Mouse (Mus musculus) MN1 (cell line): Measurements from ENCODE around the gene Rftn1.
A peak's percentile ranks its signal among the peaks of the same experiment; 100 is the strongest.
"Not testable (repeated sequence)": the region's sequence is repeated elsewhere in the genome, so short reads cannot be mapped to it uniquely, and the experiment has no call there.

Experiments
- DNase-seq: peaks from one replicate; pipeline ENCODE4 v3.0.0-alpha.2; 2016; ENCODE audit warnings: low spot score

The Rftn1 gene

GRCm38 (mm10) chr17:50127045-50127813, 63.2 kb downstream of the Rftn1 start:
- DNase-seq = no peak

DNA sequence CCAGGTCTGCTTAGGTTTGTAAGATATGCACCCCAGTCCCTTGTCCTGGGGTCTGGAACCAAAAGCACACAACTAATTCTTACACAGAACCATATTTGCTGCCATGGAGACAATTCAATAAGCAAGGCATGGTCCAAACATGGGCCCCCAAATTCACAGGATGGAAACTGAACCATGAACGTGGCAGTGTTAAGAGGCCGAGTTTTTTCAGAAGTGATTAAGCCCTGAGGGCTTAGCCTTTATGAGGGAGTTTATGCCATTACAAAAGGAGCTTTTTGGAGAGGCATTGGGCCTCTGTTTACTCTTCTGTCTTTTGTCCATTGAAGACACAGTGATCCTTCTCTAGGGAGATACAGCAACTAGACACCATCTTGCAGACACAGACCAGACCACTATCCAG, 63.9 kb downstream of the Rftn1 start:
- DNase-seq = no peak

DNA sequence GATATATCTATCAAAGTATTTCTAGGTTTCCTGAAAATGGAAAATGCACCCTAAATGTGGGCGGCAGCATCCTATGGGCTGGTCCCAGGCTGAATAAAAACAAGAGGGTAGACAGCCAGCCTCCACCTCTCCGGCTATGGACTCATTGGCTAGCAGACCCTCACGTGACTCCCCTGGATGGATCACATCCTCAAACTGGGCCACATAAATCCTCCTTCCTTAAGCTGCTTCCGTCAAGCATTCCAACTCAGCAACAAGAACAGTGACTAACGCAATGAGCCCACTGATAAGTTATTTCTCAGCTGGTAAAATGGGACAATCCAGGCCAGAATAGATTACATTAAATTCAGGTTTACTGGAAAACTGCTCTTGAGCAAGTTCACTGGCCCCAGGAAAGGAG, 64.6 kb downstream of the Rftn1 start:
- DNase-seq = no peak

- no peak for DNase-seq
Observed at GRCm38 (mm10) chr17:50125245-50125798, 65.2 kb downstream of the Rftn1 start.

- no peak for DNase-seq
Observed at GRCm38 (mm10) chr17:50124708-50125107, 65.8 kb downstream of the Rftn1 start.

- no peak for DNase-seq
Observed at GRCm38 (mm10) chr17:50122555-50122954, 67.9 kb downstream of the Rftn1 start.

DNA sequence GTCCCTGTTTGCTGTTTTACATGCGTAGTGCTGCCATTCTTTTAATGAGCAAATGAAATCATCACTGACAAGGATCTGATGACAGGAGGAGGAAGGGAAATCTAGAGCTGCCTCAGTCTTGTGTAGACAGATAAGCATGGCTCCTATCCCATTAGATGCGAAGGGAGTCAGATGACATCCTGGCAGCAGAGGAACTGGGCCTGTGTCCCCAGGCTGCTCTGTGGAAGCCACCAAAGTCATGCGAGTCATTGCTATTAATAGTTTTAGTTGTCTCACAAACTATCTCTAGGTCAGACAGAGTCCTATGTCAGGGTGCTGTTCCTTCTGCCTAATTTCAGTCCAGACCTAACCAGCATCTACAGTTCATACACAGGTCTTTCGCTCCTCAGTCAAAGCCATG, 70.4 kb downstream of the Rftn1 start:
- DNase-seq = no peak

DNA sequence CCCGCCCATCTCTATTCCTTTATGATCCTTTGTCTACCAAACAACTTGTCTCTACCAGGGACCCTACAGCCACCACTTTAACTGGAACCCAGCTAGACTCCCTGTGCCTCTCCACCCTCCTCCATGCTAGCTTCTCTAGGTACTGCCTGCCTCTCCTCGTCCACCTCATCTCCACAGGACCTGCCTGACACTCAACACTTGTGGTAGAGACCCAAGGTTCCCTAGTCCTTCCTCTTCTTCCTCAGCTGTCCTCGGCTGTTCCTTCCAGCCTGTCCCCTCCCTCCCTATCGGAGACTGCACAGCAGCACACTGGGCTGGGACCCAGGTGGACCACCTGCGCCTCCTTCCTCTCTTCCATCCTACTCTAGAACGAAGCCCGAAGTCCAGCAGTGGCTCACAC, 73.0 kb downstream of the Rftn1 start:
- DNase-seq = no peak

DNA sequence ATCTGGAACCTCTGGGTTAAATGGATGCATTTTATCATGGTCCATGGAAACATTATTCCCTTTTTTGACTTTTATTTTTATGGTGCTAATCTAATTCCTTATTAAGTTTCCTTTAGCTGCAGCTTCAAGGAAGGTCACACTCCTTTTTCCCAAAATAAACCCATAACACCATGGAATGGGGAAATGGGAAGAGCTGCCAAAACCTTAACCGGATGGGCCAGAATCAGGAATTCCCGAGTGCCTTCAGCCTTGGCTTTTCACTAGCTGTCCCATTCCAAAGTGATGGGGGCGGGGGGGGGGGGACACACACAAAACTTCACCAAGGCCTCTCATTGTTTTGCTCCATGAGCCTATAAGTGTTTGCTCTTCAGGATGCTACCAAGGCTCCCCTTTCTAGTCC, 73.5 kb downstream of the Rftn1 start:
- DNase-seq = peak; percentile 16

- DNase-seq = not testable (repeated sequence)
Observed at GRCm38 (mm10) chr17:50116401-50116800, 74.1 kb downstream of the Rftn1 start.

- not testable (repeated sequence) for DNase-seq
Observed at GRCm38 (mm10) chr17:50115716-50116115, 74.8 kb downstream of the Rftn1 start.

- DNase-seq = no peak
Observed at GRCm38 (mm10) chr17:50114659-50115058, 75.8 kb downstream of the Rftn1 start.

DNA sequence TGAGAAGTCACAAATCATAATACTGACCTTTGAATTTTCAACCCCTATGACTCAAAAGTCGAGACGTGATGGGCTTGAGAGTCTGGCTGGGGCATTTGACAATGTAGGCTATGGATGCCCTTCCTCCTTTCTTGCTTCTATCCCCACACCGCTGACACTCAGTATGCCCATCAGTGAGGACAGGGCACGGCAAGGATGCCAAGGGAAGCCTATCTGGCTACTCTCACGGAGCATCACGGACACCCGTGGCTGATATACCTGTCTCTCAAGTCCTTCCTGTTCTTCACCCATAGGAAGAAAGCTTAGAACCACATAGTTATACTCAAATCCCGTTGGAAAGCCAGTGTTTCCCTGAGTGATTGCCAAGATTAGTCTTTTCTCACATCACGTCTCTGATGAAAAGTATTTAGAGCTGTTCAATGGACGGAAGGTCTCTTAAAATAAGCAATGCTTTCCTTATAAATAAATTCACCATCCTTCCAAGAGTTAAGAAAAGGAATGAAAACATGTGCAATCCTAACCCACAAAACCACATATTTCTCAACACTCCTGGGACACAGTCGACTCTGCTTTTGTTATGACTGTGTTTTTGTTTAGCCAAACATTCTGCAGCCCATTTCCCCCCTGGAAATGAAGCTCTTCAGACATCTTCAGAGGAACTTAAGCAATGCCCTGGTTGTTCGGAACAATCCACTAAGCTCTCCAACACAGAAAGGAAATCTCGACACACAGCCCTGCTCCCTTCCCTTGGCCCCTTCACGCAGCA, 79.6 kb downstream of the Rftn1 start:
- DNase-seq = no peak

DNA sequence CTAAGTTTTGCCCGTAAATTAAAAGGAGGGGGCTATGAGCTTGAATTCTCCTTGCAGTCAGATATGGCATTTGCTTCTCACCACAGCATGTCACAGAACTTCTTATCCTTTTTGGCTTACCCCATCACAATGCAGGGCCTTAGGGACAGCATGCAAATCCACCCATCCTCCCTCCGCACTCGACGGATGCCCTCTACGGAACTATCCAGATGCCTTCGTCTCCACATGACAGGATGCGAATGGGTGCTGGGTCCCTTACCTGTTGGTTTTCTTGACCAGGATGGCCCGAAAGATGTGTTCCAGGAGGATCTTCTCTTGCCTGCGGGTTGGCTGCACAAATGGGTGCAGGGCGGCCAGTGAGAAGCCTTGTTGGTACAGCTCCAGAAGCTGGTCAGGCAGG, 83.7 kb downstream of the Rftn1 start:
- DNase-seq = no peak

- DNase-seq = no peak
Observed at GRCm38 (mm10) chr17:50104131-50104530, 86.3 kb downstream of the Rftn1 start.

DNA sequence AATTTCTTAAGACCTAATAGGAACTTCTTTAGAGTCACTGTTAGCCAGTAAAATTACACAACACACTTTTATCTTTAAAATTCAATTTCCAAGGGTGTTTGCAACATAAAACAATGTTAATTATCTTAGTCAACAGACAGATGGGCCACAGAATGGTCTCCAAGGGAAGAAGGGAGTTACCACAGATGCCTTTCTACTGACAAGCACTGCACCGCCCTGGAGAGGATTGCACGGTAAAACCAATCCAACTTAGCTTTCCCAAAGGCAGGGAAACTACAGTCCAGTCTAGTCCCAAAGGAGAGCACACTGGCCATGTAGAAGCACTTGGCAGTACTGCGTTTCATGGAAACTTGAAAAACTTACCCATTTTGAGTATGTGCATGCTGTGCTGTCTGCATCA, 89.1 kb downstream of the Rftn1 start:
- DNase-seq = no peak

GRCm38 (mm10) chr17:50100070-50100469, 90.4 kb downstream of the Rftn1 start:
- DNase-seq = no peak

GRCm38 (mm10) chr17:50099378-50099777, 91.1 kb downstream of the Rftn1 start:
- DNase-seq = no peak

GRCm38 (mm10) chr17:50098297-50098696, 92.2 kb downstream of the Rftn1 start:
- DNase-seq = no peak

GRCm38 (mm10) chr17:50097831-50098230, 92.6 kb downstream of the Rftn1 start:
- DNase-seq = no peak

GRCm38 (mm10) chr17:50096305-50096704, 94.2 kb downstream of the Rftn1 start:
- DNase-seq = no peak

DNA sequence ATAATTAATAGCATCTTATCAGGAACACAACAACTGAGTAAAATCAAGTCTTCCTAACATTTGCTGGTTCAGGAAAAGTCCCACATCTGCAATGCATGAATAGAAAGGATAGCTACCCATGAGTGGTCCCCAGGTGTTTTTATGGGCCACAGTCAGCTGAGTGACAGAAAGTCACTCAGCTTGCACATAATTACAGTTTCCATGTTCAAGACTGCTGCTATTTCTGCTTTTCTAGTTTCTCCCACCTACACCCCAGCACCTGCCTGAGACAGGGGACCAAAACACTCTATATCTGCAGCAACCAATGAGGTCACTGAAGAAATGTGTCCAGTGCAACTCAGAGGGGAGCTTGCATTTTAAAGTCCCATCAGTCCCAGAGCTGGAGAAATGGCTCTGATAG, 95.9 kb downstream of the Rftn1 start:
- DNase-seq = no peak

DNA sequence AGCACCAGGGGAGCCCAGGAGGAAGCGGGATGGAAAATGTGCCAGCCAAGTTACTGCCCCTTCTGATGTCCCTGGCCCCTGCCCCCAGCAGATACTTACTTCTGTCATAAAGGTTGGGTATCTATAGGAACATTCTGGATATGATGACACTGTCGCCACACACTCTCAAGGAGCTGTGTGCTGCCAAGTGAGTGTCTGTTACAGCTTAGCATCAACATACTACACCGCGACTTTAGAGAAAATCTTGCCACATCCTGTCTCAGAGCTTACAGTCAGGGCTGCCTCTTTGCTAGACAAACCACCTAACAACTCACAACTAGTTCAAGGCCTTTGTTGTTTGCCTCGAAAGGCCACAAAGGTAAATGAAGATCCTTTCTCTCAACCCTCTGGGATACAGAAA, 96.4 kb downstream of the Rftn1 start:
- DNase-seq = no peak
